Mouse (Mus musculus): ENCODE data around the gene Scn1a. TPM values are rescaled to one million over a fixed set of nuclear protein-coding genes. Genes with fewer than 3 reads are reported as not detected.

Gene Scn1a
- polyA plus RNA-seq, 1 experiment = 0.46 TPM

- H3K27me3 ChIP-seq (ENCODE audit: control insufficient read depth, insufficient read depth, low read length) = no peaks in the 10 kb centered on the region
- H3K4me3 ChIP-seq (ENCODE audit: control insufficient read depth, low read depth, low read length) = no peak overlapping the region
- TF ChIP-seq CTCF (IDR thresholded peaks at IDR 0.05; ENCODE audit: control insufficient read depth, insufficient read depth, insufficient replicate concordance, low read depth, low read length) = no peak
- no peak for TF ChIP-seq POLR2A (IDR thresholded peaks at IDR 0.05; ENCODE audit: control insufficient read depth, low read depth, low read length)
- no peak overlapping the region for H3K27ac ChIP-seq (ENCODE audit: control insufficient read depth, insufficient read depth, low read depth, low read length)
- no peaks in the 10 kb centered on the region for H3K4me1 ChIP-seq (ENCODE audit: control insufficient read depth, insufficient read depth, low read length)
- H3K36me3 ChIP-seq (ENCODE audit: control insufficient read depth, insufficient read depth, low read length) = no peaks in the 10 kb centered on the region
Measured at GRCm38 (mm10) chr2:66350590-66350989, 90.0 kb downstream of the Scn1a start.

GRCm38 (mm10) chr2:66346622-66347021 is 94.0 kb downstream of the Scn1a start:
- no peaks in the 10 kb centered on the region for H3K4me1 ChIP-seq (ENCODE audit: control insufficient read depth, insufficient read depth, low read length)
- H3K36me3 ChIP-seq (ENCODE audit: control insufficient read depth, insufficient read depth, low read length) = no peaks in the 10 kb centered on the region
- no peak for TF ChIP-seq CTCF (IDR thresholded peaks at IDR 0.05; ENCODE audit: control insufficient read depth, insufficient read depth, insufficient replicate concordance, low read depth, low read length)
- TF ChIP-seq POLR2A (IDR thresholded peaks at IDR 0.05; ENCODE audit: control insufficient read depth, low read depth, low read length) = no peak
- no peak overlapping the region for H3K4me3 ChIP-seq (ENCODE audit: control insufficient read depth, low read depth, low read length)
- H3K27ac ChIP-seq (ENCODE audit: control insufficient read depth, insufficient read depth, low read depth, low read length) = no peak overlapping the region
- no peaks in the 10 kb centered on the region for H3K27me3 ChIP-seq (ENCODE audit: control insufficient read depth, insufficient read depth, low read length)

- Histone ChIP-seq H3K27ac (ENCODE audit: control insufficient read depth, insufficient read depth, low read depth, low read length) (no peak overlapping the region), H3K4me1 (ENCODE audit: control insufficient read depth, insufficient read depth, low read length) (no peaks in the 10 kb centered on the region)
- no peak for TF ChIP-seq POLR2A (IDR thresholded peaks at IDR 0.05; ENCODE audit: control insufficient read depth, low read depth, low read length)
- TF ChIP-seq CTCF (IDR thresholded peaks at IDR 0.05; ENCODE audit: control insufficient read depth, insufficient read depth, insufficient replicate concordance, low read depth, low read length) = no peak
Measured at GRCm38 (mm10) chr2:66346181-66346580, 94.5 kb downstream of the Scn1a start.

GRCm38 (mm10) chr2:66337406-66337805 is 103.2 kb downstream of the Scn1a start:
- Histone ChIP-seq H3K4me3 (ENCODE audit: control insufficient read depth, low read depth, low read length) (no peak overlapping the region), H3K27me3 (ENCODE audit: control insufficient read depth, insufficient read depth, low read length) (no peaks in the 10 kb centered on the region), H3K4me1 (ENCODE audit: control insufficient read depth, insufficient read depth, low read length) (no peaks in the 10 kb centered on the region), H3K27ac (ENCODE audit: control insufficient read depth, insufficient read depth, low read depth, low read length) (no peak overlapping the region), H3K36me3 (ENCODE audit: control insufficient read depth, insufficient read depth, low read length) (no peaks in the 10 kb centered on the region)
- TF ChIP-seq POLR2A (IDR thresholded peaks at IDR 0.05; ENCODE audit: control insufficient read depth, low read depth, low read length) (no peak), CTCF (IDR thresholded peaks at IDR 0.05; ENCODE audit: control insufficient read depth, insufficient read depth, insufficient replicate concordance, low read depth, low read length) (no peak)

More at GRCm38 (mm10) chr2:66346181-66346580, 94.5 kb downstream of the Scn1a start:
- no peaks in the 10 kb centered on the region for H3K27me3 ChIP-seq (ENCODE audit: control insufficient read depth, insufficient read depth, low read length)
- no peak overlapping the region for H3K4me3 ChIP-seq (ENCODE audit: control insufficient read depth, low read depth, low read length)
- H3K36me3 ChIP-seq (ENCODE audit: control insufficient read depth, insufficient read depth, low read length) = no peaks in the 10 kb centered on the region

- Histone ChIP-seq H3K27ac (ENCODE audit: control insufficient read depth, insufficient read depth, low read depth, low read length) (no peak overlapping the region), H3K36me3 (ENCODE audit: control insufficient read depth, insufficient read depth, low read length) (no peaks in the 10 kb centered on the region), H3K4me3 (ENCODE audit: control insufficient read depth, low read depth, low read length) (no peak overlapping the region), H3K4me1 (ENCODE audit: control insufficient read depth, insufficient read depth, low read length) (no peaks in the 10 kb centered on the region), H3K27me3 (ENCODE audit: control insufficient read depth, insufficient read depth, low read length) (no peaks in the 10 kb centered on the region)
- no peak for TF ChIP-seq CTCF (IDR thresholded peaks at IDR 0.05; ENCODE audit: control insufficient read depth, insufficient read depth, insufficient replicate concordance, low read depth, low read length)
- no peak for TF ChIP-seq POLR2A (IDR thresholded peaks at IDR 0.05; ENCODE audit: control insufficient read depth, low read depth, low read length)
Measured at GRCm38 (mm10) chr2:66336396-66336795, 104.2 kb downstream of the Scn1a start.

- no peaks in the 10 kb centered on the region for H3K4me1 ChIP-seq (ENCODE audit: control insufficient read depth, insufficient read depth, low read length)
- H3K4me3 ChIP-seq (ENCODE audit: control insufficient read depth, low read depth, low read length) = no peak overlapping the region
- TF ChIP-seq POLR2A (IDR thresholded peaks at IDR 0.05; ENCODE audit: control insufficient read depth, low read depth, low read length) (no peak), CTCF (IDR thresholded peaks at IDR 0.05; ENCODE audit: control insufficient read depth, insufficient read depth, insufficient replicate concordance, low read depth, low read length) (no peak)
- no peak overlapping the region for H3K27ac ChIP-seq (ENCODE audit: control insufficient read depth, insufficient read depth, low read depth, low read length)
- H3K27me3 ChIP-seq (ENCODE audit: control insufficient read depth, insufficient read depth, low read length) = no peaks in the 10 kb centered on the region
- H3K36me3 ChIP-seq (ENCODE audit: control insufficient read depth, insufficient read depth, low read length) = no peaks in the 10 kb centered on the region
Measured at GRCm38 (mm10) chr2:66272551-66272950, 168.1 kb downstream of the Scn1a start.

- H3K27ac ChIP-seq (ENCODE audit: control insufficient read depth, insufficient read depth, low read depth, low read length) = peak within 1 kb of the TSS; percentile 75
- H3K27me3 ChIP-seq (ENCODE audit: control insufficient read depth, insufficient read depth, low read length) = no peaks in the 10 kb centered on the region
- H3K36me3 ChIP-seq (ENCODE audit: control insufficient read depth, insufficient read depth, low read length) = no peaks in the 10 kb centered on the region; the same call in 1 of the 2 replicates
- H3K4me1 ChIP-seq (ENCODE audit: control insufficient read depth, insufficient read depth, low read length) = peaks cover 4% of the 10 kb centered on the region
- TF ChIP-seq POLR2A (IDR thresholded peaks at IDR 0.05; ENCODE audit: control insufficient read depth, low read depth, low read length) (no peak; the same call in 1 of the 2 replicates), CTCF (IDR thresholded peaks at IDR 0.05; ENCODE audit: control insufficient read depth, insufficient read depth, insufficient replicate concordance, low read depth, low read length) (no peak)
- peak within 1 kb of the TSS; percentile 95 for H3K4me3 ChIP-seq (ENCODE audit: control insufficient read depth, low read depth, low read length)
Measured at GRCm38 (mm10) chr2:66256220-66257131, 184.2 kb downstream of the Scn1a start, which contains the start of gene Ttc21b. Gene Ttc21b, minus strand, starts transcription at chr2:66256617.
